Mouse (Mus musculus) MEL-GATA-1-ER (cell line): ENCODE data around the gene Dis3l2.

Source experiments
- DNase-seq: peaks from one replicate; pipeline ENCODE4 v3.0.0-alpha.2; 2012; ENCODE audit warnings: low read depth; ENCODE audit errors: extremely low read depth

The Dis3l2 gene

GRCm38 (mm10) chr1:87009156-87009555 is 305.5 kb downstream of the Dis3l2 start:
- DNase-seq: no peak

- DNase-seq: no peak
Observed at GRCm38 (mm10) chr1:87010629-87011330, 307.2 kb downstream of the Dis3l2 start.

- DNase-seq: no peak
Observed at GRCm38 (mm10) chr1:87011718-87012117, 308.1 kb downstream of the Dis3l2 start.

GRCm38 (mm10) chr1:87012606-87013005 is 309.0 kb downstream of the Dis3l2 start:
- no peak for DNase-seq

- DNase-seq: no peak
Observed at GRCm38 (mm10) chr1:87020714-87021113, 317.1 kb downstream of the Dis3l2 start.

- peak; percentile 29 for DNase-seq
Observed at GRCm38 (mm10) chr1:87021584-87021983, 318.0 kb downstream of the Dis3l2 start.

- DNase-seq: no peak
Observed at GRCm38 (mm10) chr1:87023291-87024170, 319.9 kb downstream of the Dis3l2 start.

GRCm38 (mm10) chr1:87025021-87025420 is 321.4 kb downstream of the Dis3l2 start:
- no peak for DNase-seq

GRCm38 (mm10) chr1:87028786-87029185 is 325.2 kb downstream of the Dis3l2 start:
- no peak for DNase-seq

- no peak for DNase-seq
Observed at GRCm38 (mm10) chr1:87030652-87031051, 327.0 kb downstream of the Dis3l2 start.

- peak; percentile 23 for DNase-seq
Observed at GRCm38 (mm10) chr1:87032466-87032865, 328.9 kb downstream of the Dis3l2 start.

- DNase-seq: no peak
Observed at GRCm38 (mm10) chr1:87035532-87036161, 332.0 kb downstream of the Dis3l2 start.

- DNase-seq: no peak
Observed at GRCm38 (mm10) chr1:87036334-87036733, 332.7 kb downstream of the Dis3l2 start.

GRCm38 (mm10) chr1:87038477-87039070 is 335.0 kb downstream of the Dis3l2 start:
- DNase-seq: peak; percentile 70

- DNase-seq: no peak
Observed at GRCm38 (mm10) chr1:87041119-87041518, 337.5 kb downstream of the Dis3l2 start.

- no peak for DNase-seq
Observed at GRCm38 (mm10) chr1:87041814-87042438, 338.3 kb downstream of the Dis3l2 start.

- no peak for DNase-seq
Observed at GRCm38 (mm10) chr1:87050072-87050471, 346.5 kb downstream of the Dis3l2 start.

GRCm38 (mm10) chr1:87050700-87051099 is 347.1 kb downstream of the Dis3l2 start:
- DNase-seq: no peak

- DNase-seq: no peak
Observed at GRCm38 (mm10) chr1:87051369-87051768, 347.8 kb downstream of the Dis3l2 start.

- no peak for DNase-seq
Observed at GRCm38 (mm10) chr1:87057075-87057474, 353.5 kb downstream of the Dis3l2 start.

GRCm38 (mm10) chr1:87059042-87059665 is 355.5 kb downstream of the Dis3l2 start:
- peak; percentile 68 for DNase-seq
